Mouse (Mus musculus): ENCODE results near the gene Sgms1. TPM values are rescaled to one million over a fixed set of nuclear protein-coding genes. Genes with fewer than 3 reads are reported as not detected.

The Sgms1 gene
- polyA plus RNA-seq, 1 experiment from 2014 or later = 28.8 TPM

GRCm38 (mm10) chr19:32302835-32303381 lies 86.6 kb downstream of the Sgms1 start:
- Histone ChIP-seq H3K36me3 (no peaks in the 10 kb centered on the region), H3K27me3 (no peaks in the 10 kb centered on the region), H3K4me2 (no peak overlapping the region), H3K27ac (no peak overlapping the region), H3K9ac (no peak overlapping the region), H3K4me3 (no peak overlapping the region), H3K9me3 (no peaks in the 10 kb centered on the region), H3K4me1 (peaks cover 13% of the 10 kb centered on the region)
- no peak for ATAC-seq (ENCODE audit: insufficient number of reproducible peaks, insufficient read depth, low FRiP score, low TSS enrichment, low read depth)
- WGBS = 67% methylated on average over 5 of the region's 5 CpGs

- 90% methylated on average over 3 of the region's 3 CpGs for WGBS
- H3K4me2 ChIP-seq = no peak overlapping the region
- H3K36me3 ChIP-seq = no peaks in the 10 kb centered on the region
- no peaks in the 10 kb centered on the region for H3K9me3 ChIP-seq
- no peak for ATAC-seq (ENCODE audit: insufficient number of reproducible peaks, insufficient read depth, low FRiP score, low TSS enrichment, low read depth)
- no peak overlapping the region for H3K27ac ChIP-seq
- H3K9ac ChIP-seq = no peak overlapping the region
- H3K4me1 ChIP-seq = peaks cover 13% of the 10 kb centered on the region
- H3K4me3 ChIP-seq = no peak overlapping the region
- no peaks in the 10 kb centered on the region for H3K27me3 ChIP-seq
These were observed 87.9 kb downstream of the Sgms1 start for GRCm38 (mm10) chr19:32301568-32301967.

GRCm38 (mm10) chr19:32298221-32298620 lies 91.3 kb downstream of the Sgms1 start:
- Histone ChIP-seq H3K4me3 (no peak overlapping the region), H3K4me2 (no peak overlapping the region), H3K36me3 (no peaks in the 10 kb centered on the region), H3K9me3 (no peaks in the 10 kb centered on the region), H3K27ac (no peak overlapping the region), H3K9ac (no peak overlapping the region), H3K27me3 (no peaks in the 10 kb centered on the region), H3K4me1 (peaks cover 7% of the 10 kb centered on the region; the same call in 1 of the 2 replicates)
- 62% methylated on average over 7 of the region's 7 CpGs for WGBS
- ATAC-seq (ENCODE audit: insufficient number of reproducible peaks, insufficient read depth, low FRiP score, low TSS enrichment, low read depth) = no peak

- Histone ChIP-seq H3K4me3 (no peak overlapping the region), H3K4me2 (no peak overlapping the region), H3K4me1 (peaks cover 18% of the 10 kb centered on the region), H3K27me3 (no peaks in the 10 kb centered on the region), H3K27ac (no peak overlapping the region), H3K36me3 (no peaks in the 10 kb centered on the region), H3K9ac (no peak overlapping the region), H3K9me3 (no peaks in the 10 kb centered on the region)
- ATAC-seq (ENCODE audit: insufficient number of reproducible peaks, insufficient read depth, low FRiP score, low TSS enrichment, low read depth) = no peak
- 62% methylated on average over 7 of the region's 7 CpGs for WGBS
These were observed 92.7 kb downstream of the Sgms1 start for GRCm38 (mm10) chr19:32296863-32297262.

- 78% methylated on average over 7 of the region's 7 CpGs for WGBS
- no peak for ATAC-seq (ENCODE audit: insufficient number of reproducible peaks, insufficient read depth, low FRiP score, low TSS enrichment, low read depth)
- H3K9ac ChIP-seq = no peak overlapping the region
- no peaks in the 10 kb centered on the region for H3K9me3 ChIP-seq
- H3K4me2 ChIP-seq = no peak overlapping the region
- H3K27ac ChIP-seq = no peak overlapping the region
- H3K4me1 ChIP-seq = peaks cover 22% of the 10 kb centered on the region
- no peak overlapping the region for H3K4me3 ChIP-seq
- H3K27me3 ChIP-seq = no peaks in the 10 kb centered on the region
- no peaks in the 10 kb centered on the region for H3K36me3 ChIP-seq
These were observed 93.9 kb downstream of the Sgms1 start for GRCm38 (mm10) chr19:32295581-32295980.

GRCm38 (mm10) chr19:32292782-32293776 lies 96.4 kb downstream of the Sgms1 start:
- 81% methylated on average over 12 of the region's 12 CpGs for WGBS
- Histone ChIP-seq H3K4me2 (no peak overlapping the region), H3K4me1 (peaks cover 19% of the 10 kb centered on the region), H3K9ac (no peak overlapping the region), H3K36me3 (no peaks in the 10 kb centered on the region; the same call in 1 of the 2 replicates), H3K27ac (no peak overlapping the region), H3K9me3 (no peaks in the 10 kb centered on the region), H3K4me3 (no peak overlapping the region), H3K27me3 (no peaks in the 10 kb centered on the region)
- ATAC-seq (ENCODE audit: insufficient number of reproducible peaks, insufficient read depth, low FRiP score, low TSS enrichment, low read depth) = no peak

- no peak overlapping the region for H3K4me3 ChIP-seq
- no peak overlapping the region for H3K4me2 ChIP-seq
- no peak overlapping the region for H3K9ac ChIP-seq
- no peaks in the 10 kb centered on the region; the same call in 1 of the 2 replicates for H3K36me3 ChIP-seq
- no peak overlapping the region for H3K27ac ChIP-seq
- WGBS = 70% methylated on average over 12 of the region's 12 CpGs
- peaks cover 18% of the 10 kb centered on the region for H3K4me1 ChIP-seq
- no peak for ATAC-seq (ENCODE audit: insufficient number of reproducible peaks, insufficient read depth, low FRiP score, low TSS enrichment, low read depth)
- no peaks in the 10 kb centered on the region for H3K27me3 ChIP-seq
- H3K9me3 ChIP-seq = no peaks in the 10 kb centered on the region
These were observed 97.3 kb downstream of the Sgms1 start for GRCm38 (mm10) chr19:32292067-32292739.

GRCm38 (mm10) chr19:32291130-32291529 lies 98.4 kb downstream of the Sgms1 start:
- no peak overlapping the region for H3K4me2 ChIP-seq
- no peak for ATAC-seq (ENCODE audit: insufficient number of reproducible peaks, insufficient read depth, low FRiP score, low TSS enrichment, low read depth)
- no peak overlapping the region for H3K27ac ChIP-seq
- H3K9me3 ChIP-seq = no peaks in the 10 kb centered on the region
- WGBS = 80% methylated on average over 5 of the region's 5 CpGs
- no peak overlapping the region for H3K9ac ChIP-seq
- peaks cover 18% of the 10 kb centered on the region for H3K4me1 ChIP-seq
- H3K36me3 ChIP-seq = no peaks in the 10 kb centered on the region; the same call in 1 of the 2 replicates
- no peak overlapping the region for H3K4me3 ChIP-seq
- no peaks in the 10 kb centered on the region for H3K27me3 ChIP-seq

GRCm38 (mm10) chr19:32288895-32289294 lies 100.6 kb downstream of the Sgms1 start:
- WGBS = 57% methylated on average over 5 of the region's 5 CpGs
- no peak overlapping the region for H3K4me3 ChIP-seq
- no peak overlapping the region for H3K9ac ChIP-seq
- peaks cover 18% of the 10 kb centered on the region for H3K4me1 ChIP-seq
- no peak for ATAC-seq (ENCODE audit: insufficient number of reproducible peaks, insufficient read depth, low FRiP score, low TSS enrichment, low read depth)
- H3K27ac ChIP-seq = no peak overlapping the region
- H3K27me3 ChIP-seq = no peaks in the 10 kb centered on the region
- no peaks in the 10 kb centered on the region for H3K9me3 ChIP-seq
- H3K4me2 ChIP-seq = no peak overlapping the region
- no peaks in the 10 kb centered on the region; the same call in 1 of the 2 replicates for H3K36me3 ChIP-seq

GRCm38 (mm10) chr19:32287839-32288238 lies 101.7 kb downstream of the Sgms1 start:
- Histone ChIP-seq H3K27me3 (no peaks in the 10 kb centered on the region), H3K4me1 (peaks cover 11% of the 10 kb centered on the region), H3K36me3 (no peaks in the 10 kb centered on the region; the same call in 1 of the 2 replicates), H3K4me2 (no peak overlapping the region), H3K9ac (no peak overlapping the region), H3K4me3 (no peak overlapping the region), H3K27ac (no peak overlapping the region), H3K9me3 (no peaks in the 10 kb centered on the region)
- ATAC-seq (ENCODE audit: insufficient number of reproducible peaks, insufficient read depth, low FRiP score, low TSS enrichment, low read depth) = no peak
- WGBS = 69% methylated on average over 3 of the region's 3 CpGs

- H3K4me3 ChIP-seq = no peak overlapping the region
- H3K9ac ChIP-seq = no peak overlapping the region
- H3K4me2 ChIP-seq = no peak overlapping the region
- no peaks in the 10 kb centered on the region for H3K27me3 ChIP-seq
- H3K36me3 ChIP-seq = no peaks in the 10 kb centered on the region; the same call in 1 of the 2 replicates
- no peak overlapping the region for H3K27ac ChIP-seq
- H3K9me3 ChIP-seq = no peaks in the 10 kb centered on the region
- WGBS = 59% methylated on average over 3 of the region's 3 CpGs
- no peak for ATAC-seq (ENCODE audit: insufficient number of reproducible peaks, insufficient read depth, low FRiP score, low TSS enrichment, low read depth)
- H3K4me1 ChIP-seq = 0 out of 2 replicates have a peak, but pooled peaks cover 4% of the 10 kb centered on the region
These were observed 104.1 kb downstream of the Sgms1 start for GRCm38 (mm10) chr19:32285455-32285831.

All from embryonic facial prominence, embryonic 13.5 days (tissue).